Comparison of ENCODE assay signal across 8 mouse cellular contexts in genomic region chr11:100320172-100320630, GRCm38 (mm10). TPM values are rescaled to one million over a fixed set of nuclear protein-coding genes. Genes with fewer than 3 reads are reported as not detected.
DNase-seq lines count a peak whose midpoint lies in the region; ATAC-seq and TF ChIP-seq lines count a peak whose summit lies in the region.

No protein-coding gene starts in this region.

- H3K79me3 ChIP-seq in C2C12 (ENCODE audit: low read depth) = peaks cover 16% of the 10 kb centered on the region

- peak; percentile 62; the same call in 1 of the 2 replicates for TF ChIP-seq POLR2A in brain, embryonic 14.5 days (IDR thresholded peaks at IDR 0.05; ENCODE audit: borderline replicate concordance, extremely low read depth, insufficient read depth, insufficient read length, poor library complexity, severe bottlenecking)

- H3K4me2 ChIP-seq in heart, embryonic 12.5 days = peak overlapping the region; percentile 96
- peak overlapping the region; percentile 62 for H3K4me2 ChIP-seq in kidney, postnatal 0 days (ENCODE audit: low read length)
- H3K4me2 ChIP-seq in liver, embryonic 11.5 days = peak overlapping the region; percentile 89
- H3K4me2 ChIP-seq in stomach, embryonic 14.5 days (replicated peaks; ENCODE audit: low read depth, low read length) = peak overlapping the region; percentile 80

- no peak for TF ChIP-seq CTCF in C2C12 (IDR thresholded peaks at IDR 0.05; ENCODE audit: control insufficient read depth, insufficient read depth, insufficient read length)
- TF ChIP-seq CTCF in brain, embryonic 14.5 days (IDR thresholded peaks at IDR 0.05; ENCODE audit: borderline replicate concordance, extremely low read depth, insufficient read depth, insufficient read length) = no peak; the same call in 1 of the 2 replicates
- peak; percentile 31; the same call in 1 of the 2 replicates for TF ChIP-seq CTCF in kidney, postnatal 0 days (IDR thresholded peaks at IDR 0.05; ENCODE audit: low read depth)

- H3K4me1 ChIP-seq in erythroblast, embryonic 14.5 days (ENCODE audit: control insufficient read depth) = peaks cover 51% of the 10 kb centered on the region
- H3K4me1 ChIP-seq in heart, embryonic 12.5 days (replicated peaks) = peaks cover 11% of the 10 kb centered on the region; the same call in 1 of the 2 replicates
- H3K4me1 ChIP-seq in kidney, postnatal 0 days (replicated peaks; ENCODE audit: insufficient read depth, low read length) = no peaks in the 10 kb centered on the region
- peaks cover 8% of the 10 kb centered on the region; the same call in 1 of the 2 replicates for H3K4me1 ChIP-seq in liver, embryonic 11.5 days (replicated peaks; ENCODE audit: control insufficient read depth, insufficient read depth, low read length)
- H3K4me1 ChIP-seq in stomach, embryonic 14.5 days (ENCODE audit: control insufficient read depth, insufficient read depth, low read length) = no peaks in the 10 kb centered on the region

- peak overlapping the region; percentile 89 for H3ac ChIP-seq in C2C12 (ENCODE audit: control insufficient read depth, insufficient read length, low read depth)

- H3K4me3 ChIP-seq in C2C12 (ENCODE audit: insufficient read depth, poor library complexity, severe bottlenecking) = peak overlapping the region; percentile 74
- H3K4me3 ChIP-seq in erythroblast, embryonic 14.5 days (replicated peaks) = peak overlapping the region; percentile 89
- peak overlapping the region; percentile 91 for H3K4me3 ChIP-seq in heart, embryonic 12.5 days
- peak overlapping the region; percentile 82 for H3K4me3 ChIP-seq in kidney, postnatal 0 days (replicated peaks; ENCODE audit: low read depth, low read length)
- H3K4me3 ChIP-seq in liver, embryonic 11.5 days (ENCODE audit: low read depth, low read length) = peak overlapping the region; percentile 69
- peak overlapping the region; percentile 54 for H3K4me3 ChIP-seq in stomach, embryonic 14.5 days (ENCODE audit: low read depth, low read length)

- peaks cover 25% of the 10 kb centered on the region for H3K79me2 ChIP-seq in C2C12 (ENCODE audit: control insufficient read depth, insufficient read depth)

- no peaks in the 10 kb centered on the region for H3K9me3 ChIP-seq in erythroblast, embryonic 14.5 days (ENCODE audit: control insufficient read depth, low read length)
- no peaks in the 10 kb centered on the region for H3K9me3 ChIP-seq in heart, embryonic 12.5 days (replicated peaks)
- no peaks in the 10 kb centered on the region for H3K9me3 ChIP-seq in kidney, postnatal 0 days (replicated peaks; ENCODE audit: low read length)
- no peaks in the 10 kb centered on the region for H3K9me3 ChIP-seq in liver, embryonic 11.5 days (ENCODE audit: control insufficient read depth, low read length)
- no peaks in the 10 kb centered on the region for H3K9me3 ChIP-seq in stomach, embryonic 14.5 days (ENCODE audit: control insufficient read depth, low read depth, low read length)

- ATAC-seq in heart, embryonic 12.5 days (ENCODE audit: insufficient number of reproducible peaks, low FRiP score) = peak; percentile 93
- peak; percentile 87 for ATAC-seq in kidney, postnatal 0 days (replicated peaks; ENCODE audit: low FRiP score, low read depth)
- ATAC-seq in liver, embryonic 11.5 days (replicated peaks; ENCODE audit: low FRiP score) = peak; percentile 83
- peak; percentile 85 for ATAC-seq in stomach, embryonic 14.5 days (ENCODE audit: insufficient number of reproducible peaks, insufficient read depth, low FRiP score, low read depth)

- H3K9ac ChIP-seq in heart, embryonic 12.5 days = peak overlapping the region; percentile 99
- H3K9ac ChIP-seq in kidney, postnatal 0 days (ENCODE audit: low read depth, low read length) = peak overlapping the region; percentile 98
- H3K9ac ChIP-seq in liver, embryonic 11.5 days (ENCODE audit: low read depth, low read length) = peak overlapping the region; percentile 93
- H3K9ac ChIP-seq in stomach, embryonic 14.5 days (replicated peaks; ENCODE audit: low read depth, low read length) = peak overlapping the region; percentile 91

- H3K27me3 ChIP-seq in C2C12 (ENCODE audit: control insufficient read depth, insufficient read depth, insufficient read length) = no peaks in the 10 kb centered on the region
- H3K27me3 ChIP-seq in erythroblast, embryonic 14.5 days (ENCODE audit: control insufficient read depth) = no peaks in the 10 kb centered on the region
- no peaks in the 10 kb centered on the region for H3K27me3 ChIP-seq in heart, embryonic 12.5 days (replicated peaks)
- H3K27me3 ChIP-seq in kidney, postnatal 0 days (ENCODE audit: insufficient read depth, low read length) = no peaks in the 10 kb centered on the region
- no peaks in the 10 kb centered on the region for H3K27me3 ChIP-seq in liver, embryonic 11.5 days (replicated peaks; ENCODE audit: control insufficient read depth, insufficient read depth, low read length)
- H3K27me3 ChIP-seq in stomach, embryonic 14.5 days (ENCODE audit: control insufficient read depth, insufficient read depth, low read length) = no peaks in the 10 kb centered on the region

- peaks cover 22% of the 10 kb centered on the region for H3K36me3 ChIP-seq in C2C12 (ENCODE audit: control insufficient read depth, insufficient read depth)
- H3K36me3 ChIP-seq in erythroblast, embryonic 14.5 days (ENCODE audit: control insufficient read depth) = peaks cover 29% of the 10 kb centered on the region
- peaks cover 22% of the 10 kb centered on the region for H3K36me3 ChIP-seq in heart, embryonic 12.5 days
- peaks cover 17% of the 10 kb centered on the region for H3K36me3 ChIP-seq in kidney, postnatal 0 days (ENCODE audit: insufficient read depth, low read length)
- H3K36me3 ChIP-seq in liver, embryonic 11.5 days (ENCODE audit: control insufficient read depth, insufficient read depth, low read length) = peaks cover 16% of the 10 kb centered on the region
- H3K36me3 ChIP-seq in stomach, embryonic 14.5 days (ENCODE audit: control insufficient read depth, insufficient read depth, low read length) = peaks cover 19% of the 10 kb centered on the region

- H3K27ac ChIP-seq in heart, embryonic 12.5 days (ENCODE audit: poor library complexity, severe bottlenecking) = peak overlapping the region; percentile 100
- peak overlapping the region; percentile 100 for H3K27ac ChIP-seq in kidney, postnatal 0 days
- H3K27ac ChIP-seq in liver, embryonic 11.5 days (ENCODE audit: low read depth, low read length) = peak overlapping the region; percentile 94
- H3K27ac ChIP-seq in stomach, embryonic 14.5 days (ENCODE audit: low read length) = peak overlapping the region; percentile 95

- DNase-seq in brain, embryonic 14.5 days (ENCODE audit: low read depth) = peak; percentile 99
- peak; percentile 98 for DNase-seq in kidney, postnatal 0 days (ENCODE audit: low spot score)
- peak; percentile 97 for DNase-seq in liver, embryonic 11.5 days (ENCODE audit: low spot score)
- peak; percentile 98 for DNase-seq in naive thymus-derived CD4-positive, alpha-beta T cell, adult 2 months (ENCODE audit: low read depth)

- under 1% methylated on average over 40 of the region's 40 CpGs for WGBS in heart, embryonic 12.5 days
- WGBS in kidney, postnatal 0 days = under 1% methylated on average over 37 of the region's 40 CpGs
- WGBS in liver, embryonic 11.5 days = 1% methylated on average over 38 of the region's 40 CpGs
- 0% methylated on average over 40 of the region's 40 CpGs for WGBS in stomach, embryonic 14.5 days

RNA-seq across cellular contexts. Expression of gene Eif1, which starts 0.5 kb away (rescaled TPM):
- 1,136 TPM for polyA plus RNA-seq in C2C12 (2012; fragmentation: generic; extraction: Trizol)
- 291 and 330 TPM in 2 replicates for polyA plus RNA-seq in brain, embryonic 14.5 days (2012; rRNA removed)
- 151 and 186 TPM in 2 replicates for polyA plus RNA-seq in erythroblast, embryonic 14.5 days (2012)
- 1,467 and 1,522 TPM in 2 replicates for polyA plus RNA-seq in heart, embryonic 12.5 days (2016; fragmentation: Nextera tagmentation; extraction: Ambion mirVana)
- polyA plus RNA-seq in kidney, postnatal 0 days (2015; fragmentation: Nextera tagmentation; extraction: Ambion mirVana) = 1,736 and 1,746 TPM in 2 replicates
- 2,121 and 2,222 TPM in 2 replicates for polyA plus RNA-seq in liver, embryonic 11.5 days (2014; fragmentation: Nextera tagmentation; extraction: Ambion mirVana)
- 2,030 and 2,105 TPM in 2 replicates for polyA plus RNA-seq in stomach, embryonic 14.5 days (2014; fragmentation: Nextera tagmentation; extraction: Ambion mirVana)

RNA-seq across cellular contexts. Expression of gene Gast, which starts 14.0 kb away (rescaled TPM):
- polyA plus RNA-seq in C2C12 (2012; fragmentation: generic; extraction: Trizol) = not detected
- 0.60 and 0.66 TPM in 2 replicates for polyA plus RNA-seq in brain, embryonic 14.5 days (2012; rRNA removed)
- 0.09 and 0.11 TPM in 2 replicates for polyA plus RNA-seq in erythroblast, embryonic 14.5 days (2012)
- not detected in 2 replicates for polyA plus RNA-seq in heart, embryonic 12.5 days (2016; fragmentation: Nextera tagmentation; extraction: Ambion mirVana)
- polyA plus RNA-seq in kidney, postnatal 0 days (2015; fragmentation: Nextera tagmentation; extraction: Ambion mirVana) = not detected in 2 replicates
- polyA plus RNA-seq in liver, embryonic 11.5 days (2014; fragmentation: Nextera tagmentation; extraction: Ambion mirVana) = not detected in 2 replicates
- 6.9 and 13.2 TPM in 2 replicates for polyA plus RNA-seq in stomach, embryonic 14.5 days (2014; fragmentation: Nextera tagmentation; extraction: Ambion mirVana)

RNA-seq across cellular contexts. Expression of gene Hap1, which starts 35.7 kb away (rescaled TPM):
- polyA plus RNA-seq in C2C12 (2012; fragmentation: generic; extraction: Trizol) = 1.9 TPM
- polyA plus RNA-seq in brain, embryonic 14.5 days (2012; rRNA removed) = 188 and 226 TPM in 2 replicates
- 0.03 TPM in 1 of 2 replicates, not detected in the other for polyA plus RNA-seq in erythroblast, embryonic 14.5 days (2012)
- 11.1 and 12.3 TPM in 2 replicates for polyA plus RNA-seq in heart, embryonic 12.5 days (2016; fragmentation: Nextera tagmentation; extraction: Ambion mirVana)
- polyA plus RNA-seq in kidney, postnatal 0 days (2015; fragmentation: Nextera tagmentation; extraction: Ambion mirVana) = 13.8 and 15.7 TPM in 2 replicates
- polyA plus RNA-seq in liver, embryonic 11.5 days (2014; fragmentation: Nextera tagmentation; extraction: Ambion mirVana) = 0.82 and 1.5 TPM in 2 replicates
- polyA plus RNA-seq in stomach, embryonic 14.5 days (2014; fragmentation: Nextera tagmentation; extraction: Ambion mirVana) = 10.8 and 12.3 TPM in 2 replicates

RNA-seq across cellular contexts. Expression of gene Krt42, which starts 50.5 kb away (rescaled TPM):
- not detected for polyA plus RNA-seq in C2C12 (2012; fragmentation: generic; extraction: Trizol)
- polyA plus RNA-seq in brain, embryonic 14.5 days (2012; rRNA removed) = 0.08 TPM in 1 of 2 replicates, not detected in the other
- polyA plus RNA-seq in erythroblast, embryonic 14.5 days (2012) = 0.04 TPM in 1 of 2 replicates, not detected in the other
- polyA plus RNA-seq in heart, embryonic 12.5 days (2016; fragmentation: Nextera tagmentation; extraction: Ambion mirVana) = not detected in 2 replicates
- polyA plus RNA-seq in kidney, postnatal 0 days (2015; fragmentation: Nextera tagmentation; extraction: Ambion mirVana) = not detected in 2 replicates
- polyA plus RNA-seq in liver, embryonic 11.5 days (2014; fragmentation: Nextera tagmentation; extraction: Ambion mirVana) = not detected in 2 replicates
- polyA plus RNA-seq in stomach, embryonic 14.5 days (2014; fragmentation: Nextera tagmentation; extraction: Ambion mirVana) = not detected in 2 replicates

RNA-seq across cellular contexts. Expression of gene Krt17, which starts 59.4 kb away (rescaled TPM):
- polyA plus RNA-seq in C2C12 (2012; fragmentation: generic; extraction: Trizol) = 0.04 TPM
- polyA plus RNA-seq in brain, embryonic 14.5 days (2012; rRNA removed) = 2.1 and 6.1 TPM in 2 replicates
- 0.03 and 0.04 TPM in 2 replicates for polyA plus RNA-seq in erythroblast, embryonic 14.5 days (2012)
- 1.3 and 1.9 TPM in 2 replicates for polyA plus RNA-seq in heart, embryonic 12.5 days (2016; fragmentation: Nextera tagmentation; extraction: Ambion mirVana)
- 0.12 and 0.17 TPM in 2 replicates for polyA plus RNA-seq in kidney, postnatal 0 days (2015; fragmentation: Nextera tagmentation; extraction: Ambion mirVana)
- 0.32 and 0.42 TPM in 2 replicates for polyA plus RNA-seq in liver, embryonic 11.5 days (2014; fragmentation: Nextera tagmentation; extraction: Ambion mirVana)
- 26.7 and 30.7 TPM in 2 replicates for polyA plus RNA-seq in stomach, embryonic 14.5 days (2014; fragmentation: Nextera tagmentation; extraction: Ambion mirVana)

Comparison
In these comparisons a context has a peak if more than half of its experiments do, and no peak if none do; other contexts are left out.
1. Peak in every context shown above with its lines: DNase-seq, ATAC-seq, H3K4me3 ChIP-seq and H3K27ac ChIP-seq.
2. RNA of gene Hap1, which starts 35.7 kb away (polyA plus RNA-seq): 188 to 226 TPM in brain, embryonic 14.5 days; 13.8 to 15.7 TPM in kidney, postnatal 0 days, 11.1 to 12.3 TPM in heart, embryonic 12.5 days, 10.8 to 12.3 TPM in stomach, embryonic 14.5 days, 1.9 TPM in C2C12 (single experiment), 0.82 to 1.5 TPM in liver, embryonic 11.5 days and 0.03 TPM in erythroblast, embryonic 14.5 days; every median in the first group is over 10 times any median in the second.